Mouse (Mus musculus) stomach, embryonic 16.5 days (tissue): ENCODE results near the gene Acnat1. TPM values are rescaled to one million over a fixed set of nuclear protein-coding genes. Genes with fewer than 3 reads are reported as not detected.
A peak's percentile ranks its signal among the peaks of the same experiment; 100 is the strongest.
"Not testable (repeated sequence)": the region's sequence is repeated elsewhere in the genome, so short reads cannot be mapped to it uniquely, and the experiment has no call there.

Experiments used
- ATAC-seq: fragments of 200-750 bp; cut with Nextera tagmentation; 2 replicates; pipeline ENCODE4 v1.8.0; 2017; ENCODE audit warnings: moderate number of reproducible peaks, moderate TSS enrichment; ENCODE audit not compliant: insufficient read depth, low FRiP score
- H3K27ac ChIP-seq: fragments of 300-500 bp; sonication (generic); 2 replicates; pipeline ENCODE4 v1.5.1; 2014; ENCODE audit warnings: low read length
- H3K27me3 ChIP-seq: fragments of 300-500 bp; sonication (generic); 2 replicates; pipeline ENCODE4 v1.6.1; 2014; ENCODE audit warnings: low read length, control low read depth, mixed read lengths; ENCODE audit not compliant: control insufficient read depth, insufficient read depth
- H3K36me3 ChIP-seq: fragments of 300-500 bp; sonication (generic); 2 replicates; pipeline ENCODE4 v1.6.1; 2014; ENCODE audit warnings: low read length; ENCODE audit not compliant: control insufficient read depth, insufficient read depth
- H3K4me1 ChIP-seq: fragments of 300-500 bp; sonication (generic); 2 replicates; pipeline ENCODE4 v1.6.1; 2014; ENCODE audit warnings: low read length, control low read depth, mixed read lengths; ENCODE audit not compliant: control insufficient read depth, insufficient read depth
- H3K4me2 ChIP-seq: fragments of 300-500 bp; sonication (generic); 2 replicates; pipeline ENCODE4 v1.6.1; 2014; ENCODE audit warnings: low read depth, low read length, mixed read lengths
- H3K4me3 ChIP-seq: fragments of 300-500 bp; sonication (generic); replicated peaks from 2 replicates; pipeline ENCODE4 v1.5.1; 2014; ENCODE audit warnings: mild to moderate bottlenecking, low read length
- H3K9ac ChIP-seq: fragments of 300-500 bp; sonication (generic); 2 replicates; pipeline ENCODE4 v1.6.1; 2014; ENCODE audit warnings: low read length
- H3K9me3 ChIP-seq: fragments of 300-500 bp; sonication (generic); replicated peaks from 2 replicates; pipeline ENCODE4 v1.6.1; 2016; ENCODE audit warnings: low read length, control low read depth; ENCODE audit not compliant: control insufficient read depth
- WGBS: fragments of 180-500 bp; shearing (Covaris S2); extraction: QIAGEN DNeasy Blood & Tissue Kit; methylation state at CpG from one replicate; pipeline ENCODE4 v1.1.7; 2014; 5-methylcytosine and 5-hydroxymethylcytosine counted together
- polyA plus RNA-seq: library from polyadenylated mRNA; unstranded; fragments of >200 nt; fragmentation: Nextera tagmentation; extraction: Ambion mirVana; gene quantifications from 2 replicates; pipeline ENCODE4 v1.2.1, GENCODE M21; 2015

Gene Acnat1
- 2.4 TPM in 2 replicates for polyA plus RNA-seq

DNA sequence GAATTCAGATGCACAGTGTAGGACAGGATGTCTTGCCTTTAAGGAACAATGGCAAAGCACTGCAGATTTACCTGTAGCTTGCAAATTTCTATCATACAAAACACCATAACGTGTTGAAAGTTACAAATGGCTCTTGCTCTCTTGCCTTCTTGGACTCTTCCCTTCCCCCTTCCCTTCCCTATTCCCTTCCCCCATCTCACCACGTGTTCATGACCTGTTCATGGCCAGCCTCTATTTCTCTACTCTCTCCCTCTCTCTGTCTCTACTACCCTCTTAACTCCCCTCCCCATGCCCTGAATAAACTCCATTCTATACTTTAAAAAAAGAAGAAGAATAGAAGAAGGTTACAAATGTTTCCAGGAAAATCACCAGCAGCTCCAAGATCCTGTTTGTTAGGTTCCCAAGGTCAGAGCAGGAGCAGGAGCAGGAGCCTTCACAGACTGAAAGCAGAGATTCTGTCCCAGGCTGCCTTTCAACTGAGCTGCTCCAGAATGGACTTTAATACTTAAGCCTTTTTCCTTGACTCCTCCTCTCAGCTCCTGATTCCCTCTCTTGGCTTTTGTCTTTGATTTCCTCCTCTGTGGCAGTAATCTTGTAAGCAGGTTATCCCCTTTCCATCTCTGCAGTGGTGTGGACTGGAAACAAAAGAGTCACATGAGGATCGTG lies at the start of gene Acnat1:
Gene Acnat1 (minus strand): TSS at position 478 of the 666 bp plus-strand sequence.
- Histone ChIP-seq H3K4me1 (0 out of 2 replicates have a peak, but pooled peaks cover 3% of the 10 kb centered on the region), H3K36me3 (no peaks in the 10 kb centered on the region), H3K9ac (no peak within 1 kb of the TSS), H3K4me2 (no peak within 1 kb of the TSS), H3K27ac (no peak within 1 kb of the TSS), H3K4me3 (no peak within 1 kb of the TSS), H3K9me3 (no peaks in the 10 kb centered on the region), H3K27me3 (no peaks in the 10 kb centered on the region)
- WGBS: 37% methylated on average over 3 of the region's 3 CpGs
- no peak for ATAC-seq

- Histone ChIP-seq H3K4me1 (peaks cover 7% of the 10 kb centered on the region), H3K4me3 (no peak overlapping the region), H3K36me3 (no peaks in the 10 kb centered on the region), H3K4me2 (peak overlapping the region; percentile 75; the same call in 1 of the 2 replicates), H3K27ac (no peak overlapping the region), H3K9me3 (0 out of 2 replicates have a peak, but pooled peaks cover 2% of the 10 kb centered on the region), H3K27me3 (no peaks in the 10 kb centered on the region), H3K9ac (no peak overlapping the region)
- WGBS: 68% methylated on average over 9 of the region's 9 CpGs
- ATAC-seq: no peak
Observed at GRCm38 (mm10) chr4:49522576-49522975, 48.9 kb upstream of the Acnat1 start.

DNA sequence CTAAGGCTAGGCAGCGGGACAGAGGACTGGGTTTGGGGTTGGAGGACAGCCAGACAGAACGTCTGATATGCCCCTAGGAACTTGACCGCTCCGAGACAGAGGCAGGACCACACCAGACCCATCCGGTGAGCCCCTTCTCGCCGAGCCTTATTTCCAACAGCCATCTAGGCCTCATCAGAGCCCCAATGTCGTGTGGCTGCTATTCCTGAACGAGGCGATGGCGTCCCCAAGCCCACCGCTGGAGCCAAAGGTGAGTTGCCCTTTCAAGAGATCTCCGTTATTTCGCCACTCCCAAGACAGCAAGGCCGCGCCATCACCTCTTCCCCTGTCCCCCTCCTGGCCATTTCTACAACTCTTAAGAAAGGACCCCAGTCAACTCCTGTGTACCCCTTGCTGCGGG lies 47.6 kb upstream of the Acnat1 start:
- H3K4me2 ChIP-seq: peak overlapping the region; percentile 75
- peaks cover 7% of the 10 kb centered on the region for H3K4me1 ChIP-seq
- H3K9ac ChIP-seq: peak overlapping the region; percentile 75
- H3K36me3 ChIP-seq: no peaks in the 10 kb centered on the region
- peak overlapping the region; percentile 66 for H3K4me3 ChIP-seq
- no peaks in the 10 kb centered on the region for H3K27me3 ChIP-seq
- WGBS: 1% methylated on average over 17 of the region's 17 CpGs
- H3K9me3 ChIP-seq: 0 out of 2 replicates have a peak, but pooled peaks cover 2% of the 10 kb centered on the region
- ATAC-seq: no peak
- no peak overlapping the region for H3K27ac ChIP-seq

GRCm38 (mm10) chr4:49520572-49521340 lies 47.0 kb upstream of the Acnat1 start, which contains the start of the genes Mrpl50 and Zfp189:
Gene Mrpl50 (minus strand): TSS chr4:49521093.
Gene Zfp189 (plus strand): TSS chr4:49521176.
- peak within 1 kb of the TSS; percentile 21 for H3K27ac ChIP-seq
- peak within 1 kb of the TSS; percentile 75 for H3K4me2 ChIP-seq
- no peaks in the 10 kb centered on the region for H3K27me3 ChIP-seq
- H3K9ac ChIP-seq: peak within 1 kb of the TSS; percentile 80
- H3K36me3 ChIP-seq: no peaks in the 10 kb centered on the region
- H3K4me1 ChIP-seq: peaks cover 7% of the 10 kb centered on the region
- under 1% methylated on average over 41 of the region's 41 CpGs for WGBS
- ATAC-seq: peak; percentile 99
- 0 out of 2 replicates have a peak, but pooled peaks cover 2% of the 10 kb centered on the region for H3K9me3 ChIP-seq
- H3K4me3 ChIP-seq: peak within 1 kb of the TSS; percentile 66

DNA sequence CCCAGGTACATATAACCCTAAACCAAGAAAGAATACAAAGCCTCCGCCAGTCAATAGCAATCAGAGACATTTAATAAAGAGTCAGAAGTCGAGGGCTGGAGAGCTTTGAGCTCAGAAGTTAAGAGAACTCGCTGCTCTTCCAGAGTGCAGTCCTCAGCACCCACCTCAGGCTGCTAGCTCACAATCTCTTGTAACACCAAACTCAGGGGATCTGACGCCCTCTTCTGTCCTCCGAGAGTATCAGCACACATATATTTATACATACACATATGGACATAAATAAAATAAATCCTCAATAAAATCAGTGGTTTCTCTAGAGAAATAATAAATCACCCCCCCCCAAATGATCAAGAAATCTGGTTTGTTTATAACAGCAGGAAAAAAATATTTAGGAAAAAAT lies 45.8 kb upstream of the Acnat1 start:
- Histone ChIP-seq H3K36me3 (no peaks in the 10 kb centered on the region), H3K9me3 (0 out of 2 replicates have a peak, but pooled peaks cover 2% of the 10 kb centered on the region), H3K4me3 (no peak overlapping the region), H3K4me1 (peaks cover 7% of the 10 kb centered on the region), H3K4me2 (peak overlapping the region; percentile 67), H3K27me3 (no peaks in the 10 kb centered on the region), H3K27ac (no peak overlapping the region), H3K9ac (no peak overlapping the region)
- WGBS: 78% methylated on average over 5 of the region's 5 CpGs
- ATAC-seq: no peak

DNA sequence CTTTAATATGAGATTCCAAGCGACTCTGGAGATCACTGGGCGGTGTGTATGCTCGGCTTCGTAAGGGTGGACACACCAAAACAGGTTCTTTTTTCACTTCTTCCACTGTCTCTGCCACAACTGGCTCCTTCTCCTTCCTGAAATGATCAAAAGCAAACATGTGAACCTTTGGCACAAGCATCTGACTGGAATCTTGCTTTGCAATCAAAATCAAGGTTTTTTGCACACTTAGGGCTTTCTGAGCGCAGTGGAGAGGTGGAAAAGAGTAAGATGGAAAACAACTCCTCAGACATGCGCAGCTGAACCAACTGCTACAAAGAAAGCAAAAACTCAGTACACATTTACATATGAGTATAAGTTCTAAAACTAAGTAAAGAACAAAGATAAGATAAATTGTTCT lies 40.7 kb upstream of the Acnat1 start:
- ATAC-seq: no peak
- Histone ChIP-seq H3K4me1 (0 out of 2 replicates have a peak, but pooled peaks cover 2% of the 10 kb centered on the region), H3K27ac (no peak overlapping the region), H3K9ac (no peak overlapping the region), H3K36me3 (peaks cover 17% of the 10 kb centered on the region), H3K4me3 (no peak overlapping the region), H3K4me2 (no peak overlapping the region), H3K9me3 (0 out of 2 replicates have a peak, but pooled peaks cover 2% of the 10 kb centered on the region), H3K27me3 (no peaks in the 10 kb centered on the region)
- 94% methylated on average over 6 of the region's 6 CpGs for WGBS

DNA sequence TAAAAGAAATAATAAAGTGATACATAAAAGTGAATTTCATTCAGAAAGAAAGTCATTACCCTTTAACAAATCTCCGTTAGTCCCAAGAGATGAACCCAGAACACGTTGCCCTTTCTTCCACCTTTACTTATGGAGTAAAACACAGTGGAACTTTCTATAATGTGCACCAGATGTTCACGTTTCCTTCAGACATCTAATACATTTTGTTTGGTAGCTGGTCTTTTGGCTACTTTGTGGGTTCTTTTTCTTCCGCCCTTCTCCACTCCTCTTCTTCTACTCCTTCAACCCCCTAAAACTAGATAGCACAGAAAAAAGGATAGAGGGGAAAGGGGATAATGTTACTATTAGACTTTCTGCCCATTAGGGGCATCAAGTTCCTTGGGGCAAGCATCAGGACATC lies 38.9 kb upstream of the Acnat1 start:
- H3K27me3 ChIP-seq: no peaks in the 10 kb centered on the region
- no peak overlapping the region for H3K9ac ChIP-seq
- WGBS: 91% methylated on average over 4 of the region's 4 CpGs
- peaks cover 17% of the 10 kb centered on the region for H3K36me3 ChIP-seq
- no peak overlapping the region for H3K27ac ChIP-seq
- H3K4me3 ChIP-seq: no peak overlapping the region
- ATAC-seq: no peak
- H3K9me3 ChIP-seq: no peaks in the 10 kb centered on the region
- no peaks in the 10 kb centered on the region for H3K4me1 ChIP-seq
- H3K4me2 ChIP-seq: no peak overlapping the region

DNA sequence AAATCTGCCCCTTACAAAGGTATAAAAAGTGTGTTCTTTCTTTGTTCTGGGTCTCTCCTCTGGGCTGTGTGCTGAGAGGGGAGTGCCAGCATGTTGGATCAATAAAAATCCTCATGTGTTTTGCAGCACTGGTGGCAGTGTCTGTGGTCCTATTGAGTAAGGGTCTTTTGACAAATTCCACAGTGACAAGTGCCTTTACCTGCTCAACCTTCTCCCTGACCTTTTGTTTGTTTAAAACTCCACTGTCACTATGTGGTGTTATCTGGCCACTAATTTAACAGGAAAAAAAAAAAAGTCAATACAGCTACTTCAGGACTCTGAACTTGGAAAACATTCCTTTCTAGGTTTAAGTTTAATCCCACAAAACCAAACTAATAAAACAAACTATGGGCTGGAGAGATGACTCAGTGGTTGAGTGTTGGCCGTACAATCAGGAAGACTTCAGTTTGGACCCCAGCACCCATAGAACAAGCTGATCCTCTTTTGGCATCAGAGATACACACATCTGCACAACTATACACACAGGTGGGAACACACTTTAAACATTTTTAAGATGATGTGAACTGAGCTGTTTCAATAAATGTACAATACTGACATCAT lies 36.6 kb upstream of the Acnat1 start:
- 57% methylated on average over 1 of the region's 1 CpGs for WGBS
- not testable (repeated sequence) for H3K4me2 ChIP-seq, H3K9me3 ChIP-seq, H3K4me1 ChIP-seq, H3K9ac ChIP-seq, H3K27ac ChIP-seq, H3K4me3 ChIP-seq, H3K27me3 ChIP-seq
- ATAC-seq: 0 out of 2 replicates have a peak, but pooled peaks have one; percentile 13
- H3K36me3 ChIP-seq: peaks cover 17% of the 10 kb centered on the region

DNA sequence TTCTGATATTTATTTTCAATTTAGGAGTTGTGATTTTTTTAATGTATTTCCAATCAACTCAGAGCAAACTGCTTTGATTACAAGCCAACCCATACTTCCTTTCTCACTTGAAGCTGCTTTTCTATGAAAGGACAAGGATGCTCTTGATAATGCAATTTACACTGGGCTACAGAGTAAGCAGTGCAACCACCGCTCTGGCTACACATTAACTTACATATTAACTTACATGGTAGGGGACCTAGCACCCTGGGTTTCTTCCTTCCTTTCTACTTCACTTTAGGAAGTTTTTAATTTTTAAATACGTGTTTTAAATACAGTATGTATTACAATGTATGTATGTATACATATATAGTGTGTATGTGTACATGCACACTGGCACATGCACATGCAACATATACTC lies 35.5 kb upstream of the Acnat1 start:
- H3K4me1 ChIP-seq: no peaks in the 10 kb centered on the region
- H3K36me3 ChIP-seq: peaks cover 17% of the 10 kb centered on the region
- no peaks in the 10 kb centered on the region for H3K9me3 ChIP-seq
- no peak overlapping the region for H3K27ac ChIP-seq
- H3K4me2 ChIP-seq: no peak overlapping the region
- ATAC-seq: no peak
- no peak overlapping the region for H3K4me3 ChIP-seq
- no peaks in the 10 kb centered on the region for H3K27me3 ChIP-seq
- no peak overlapping the region for H3K9ac ChIP-seq
- WGBS: 69% methylated on average over 2 of the region's 2 CpGs
